Mouse (Mus musculus) ES-Bruce4 (cell line): Measurements from ENCODE around the gene Nt5c3b. TPM values are rescaled to one million over a fixed set of nuclear protein-coding genes. Genes with fewer than 3 reads are reported as not detected.

Source experiments
- H3K27ac ChIP-seq: 2 replicates; pipeline ENCODE4 v1.5.1; 2012; ENCODE audit warnings: low read length, inconsistent platforms; ENCODE audit not compliant: insufficient read depth
- H3K27me3 ChIP-seq: 2 replicates; pipeline ENCODE4 v1.6.1; 2012; ENCODE audit warnings: mild to moderate bottlenecking, low read length, inconsistent platforms; ENCODE audit not compliant: control insufficient read depth, poor library complexity, insufficient read depth, severe bottlenecking
- H3K36me3 ChIP-seq: 2 replicates; pipeline ENCODE4 v1.6.1; 2012; ENCODE audit warnings: inconsistent platforms, mild to moderate bottlenecking, low read length, moderate library complexity; ENCODE audit not compliant: control insufficient read depth, poor library complexity, insufficient read depth, severe bottlenecking
- H3K4me1 ChIP-seq: one replicate; pipeline ENCODE4 v1.8.1; 2011; ENCODE audit warnings: low read length; ENCODE audit not compliant: control insufficient read depth, insufficient read depth
- H3K4me3 ChIP-seq: 2 replicates; pipeline ENCODE4 v1.5.1; 2011; ENCODE audit warnings: low read depth, mild to moderate bottlenecking, low read length
- H3K9ac ChIP-seq: 2 replicates; pipeline ENCODE4 v1.6.1; 2012; ENCODE audit warnings: low read depth, mild to moderate bottlenecking, inconsistent platforms; ENCODE audit not compliant: poor library complexity, severe bottlenecking
- H3K9me3 ChIP-seq: replicated peaks from 2 replicates; pipeline ENCODE4 v1.6.1; 2012; ENCODE audit warnings: mild to moderate bottlenecking, low read length, inconsistent platforms; ENCODE audit not compliant: control insufficient read depth, poor library complexity, insufficient read depth, severe bottlenecking
- CTCF ChIP-seq: IDR thresholded peaks from one replicate; pipeline ENCODE4 v1.8.1; 2011; ENCODE audit warnings: low read depth, low read length
- EP300 ChIP-seq: IDR thresholded peaks from 2 replicates; pipeline ENCODE4 v1.6.1; 2011; ENCODE audit warnings: low read depth, low read length; ENCODE audit not compliant: insufficient read depth
- POLR2A ChIP-seq: IDR thresholded peaks from one replicate; pipeline ENCODE4 v1.8.1; 2011; ENCODE audit warnings: low read length; ENCODE audit not compliant: insufficient read depth
- polyA plus RNA-seq: library from polyadenylated mRNA; stranded (reverse); fragments of >200 nt; gene quantifications from 2 replicates; pipeline ENCODE4 v1.2.4, GENCODE M21; 2011; ENCODE audit warnings: low read depth; ENCODE audit not compliant: missing spikeins, insufficient read depth, insufficient read length

Gene Nt5c3b
- polyA plus RNA-seq, 1 experiment: 44.6 TPM

GRCm38 (mm10) chr11:100387111-100387510, 54.5 kb downstream of the Nt5c3b start:
- H3K9me3 ChIP-seq: no peaks in the 10 kb centered on the region
- H3K4me3 ChIP-seq: no peak overlapping the region
- no peaks in the 10 kb centered on the region for H3K27me3 ChIP-seq
- H3K36me3 ChIP-seq: 0 out of 2 replicates have a peak, but pooled peaks cover 4% of the 10 kb centered on the region
- peaks cover 21% of the 10 kb centered on the region for H3K4me1 ChIP-seq
- H3K27ac ChIP-seq: peak overlapping the region; percentile 95
- H3K9ac ChIP-seq: 0 out of 2 replicates have a peak overlapping the region, but pooled peaks have one; percentile 2
- TF ChIP-seq CTCF (no peak), EP300 (no peak), POLR2A (no peak)

GRCm38 (mm10) chr11:100386586-100386985, 55.0 kb downstream of the Nt5c3b start:
- Histone ChIP-seq H3K4me1 (peaks cover 21% of the 10 kb centered on the region), H3K9me3 (no peaks in the 10 kb centered on the region), H3K4me3 (no peak overlapping the region), H3K27me3 (no peaks in the 10 kb centered on the region), H3K27ac (peak overlapping the region; percentile 95), H3K9ac (no peak overlapping the region), H3K36me3 (0 out of 2 replicates have a peak, but pooled peaks cover 4% of the 10 kb centered on the region)
- TF ChIP-seq CTCF: no peak
- peak; percentile 90 for TF ChIP-seq EP300

GRCm38 (mm10) chr11:100385016-100385415, 56.6 kb downstream of the Nt5c3b start:
- no peak for TF ChIP-seq POLR2A
- TF ChIP-seq CTCF: no peak
- no peak for TF ChIP-seq EP300
- peak overlapping the region; percentile 83 for H3K27ac ChIP-seq
- H3K27me3 ChIP-seq: no peaks in the 10 kb centered on the region
- H3K9ac ChIP-seq: no peak overlapping the region
- peaks cover 16% of the 10 kb centered on the region for H3K4me1 ChIP-seq
- H3K9me3 ChIP-seq: no peaks in the 10 kb centered on the region
- no peak overlapping the region for H3K4me3 ChIP-seq
- H3K36me3 ChIP-seq: peaks cover 8% of the 10 kb centered on the region; the same call in 1 of the 2 replicates

- Histone ChIP-seq H3K27me3 (no peaks in the 10 kb centered on the region), H3K4me3 (no peak overlapping the region), H3K36me3 (peaks cover 8% of the 10 kb centered on the region), H3K27ac (no peak overlapping the region), H3K9ac (no peak overlapping the region), H3K9me3 (no peaks in the 10 kb centered on the region), H3K4me1 (peaks cover 11% of the 10 kb centered on the region)
- no peak for TF ChIP-seq EP300
- TF ChIP-seq CTCF: no peak
- no peak for TF ChIP-seq POLR2A
Measured at GRCm38 (mm10) chr11:100382682-100383081, 58.9 kb downstream of the Nt5c3b start.

- Histone ChIP-seq H3K9ac (no peak overlapping the region), H3K9me3 (no peaks in the 10 kb centered on the region), H3K4me1 (no peaks in the 10 kb centered on the region), H3K36me3 (peaks cover 7% of the 10 kb centered on the region), H3K27me3 (no peaks in the 10 kb centered on the region), H3K27ac (no peak overlapping the region), H3K4me3 (no peak overlapping the region)
- TF ChIP-seq EP300: no peak
- TF ChIP-seq POLR2A: no peak
- no peak for TF ChIP-seq CTCF
Measured at GRCm38 (mm10) chr11:100379311-100379710, 62.3 kb downstream of the Nt5c3b start.

GRCm38 (mm10) chr11:100378446-100378845, 63.2 kb downstream of the Nt5c3b start:
- TF ChIP-seq POLR2A (no peak), CTCF (no peak), EP300 (no peak)
- no peaks in the 10 kb centered on the region for H3K4me1 ChIP-seq
- no peak overlapping the region for H3K4me3 ChIP-seq
- no peaks in the 10 kb centered on the region for H3K9me3 ChIP-seq
- H3K9ac ChIP-seq: no peak overlapping the region
- peaks cover 8% of the 10 kb centered on the region for H3K36me3 ChIP-seq
- no peak overlapping the region for H3K27ac ChIP-seq
- H3K27me3 ChIP-seq: no peaks in the 10 kb centered on the region
